Mouse (Mus musculus) lung, postnatal 0 days (tissue): ENCODE results near the gene Pde4d.

Experiments used
- CTCF ChIP-seq: IDR thresholded peaks from 2 replicates; pipeline ENCODE4 v1.5.1; 2016; ENCODE audit warnings: antibody characterized with exemption, mild to moderate bottlenecking
- EP300 ChIP-seq: IDR thresholded peaks from 2 replicates; pipeline ENCODE4 v1.6.1; 2016; ENCODE audit warnings: antibody characterized with exemption, mild to moderate bottlenecking, control low read depth

- no peak for TF ChIP-seq CTCF
- TF ChIP-seq EP300 = no peak
Measured at GRCm38 (mm10) chr13:109646597-109647232, 1197.0 kb downstream of the Pde4d start.
